Mouse (Mus musculus) thymus, adult 2 months (tissue): ENCODE measurements around the gene Ccdc144b. TPM values are rescaled to one million over a fixed set of nuclear protein-coding genes. Genes with fewer than 3 reads are reported as not detected.

Experiments used
- DNase-seq: peaks from one replicate; pipeline ENCODE4 v3.0.0; 2021
- H3K27ac ChIP-seq: fragments of 200-500 bp; 2 replicates; pipeline ENCODE4 v1.5.1; 2012; ENCODE audit warnings: low read length, control low read depth; ENCODE audit not compliant: control insufficient read depth, insufficient read depth
- H3K27me3 ChIP-seq: fragments of 200-500 bp; 2 replicates; pipeline ENCODE4 v1.6.1; 2012; ENCODE audit warnings: mild to moderate bottlenecking, low read length, moderate library complexity, mixed read lengths; ENCODE audit not compliant: control insufficient read depth, insufficient read depth
- H3K36me3 ChIP-seq: fragments of 200-500 bp; 2 replicates; pipeline ENCODE4 v1.6.1; 2012; ENCODE audit warnings: mild to moderate bottlenecking, low read length, moderate library complexity; ENCODE audit not compliant: control insufficient read depth, insufficient read depth
- H3K4me1 ChIP-seq: fragments of 200-500 bp; replicated peaks from 2 replicates; pipeline ENCODE4 v1.6.1; 2012; ENCODE audit warnings: low read length; ENCODE audit not compliant: control insufficient read depth, insufficient read depth
- H3K4me3 ChIP-seq: fragments of 200-500 bp; 2 replicates; pipeline ENCODE4 v1.5.1; 2012; ENCODE audit warnings: mild to moderate bottlenecking, low read length, control low read depth, moderate library complexity; ENCODE audit not compliant: control insufficient read depth, insufficient read depth
- CTCF ChIP-seq: fragments of 200-500 bp; IDR thresholded peaks from 2 replicates; pipeline ENCODE4 v1.5.1; 2012; ENCODE audit warnings: mild to moderate bottlenecking, control low read depth, low read length, moderate library complexity, borderline replicate concordance; ENCODE audit not compliant: control insufficient read depth, poor library complexity, insufficient read depth; ENCODE audit errors: extremely low read depth
- POLR2A ChIP-seq: fragments of 200-500 bp; IDR thresholded peaks from 2 replicates; pipeline ENCODE4 v1.6.1; 2012; ENCODE audit warnings: mild to moderate bottlenecking, low read length, control low read depth, moderate library complexity; ENCODE audit not compliant: control insufficient read depth, poor library complexity, insufficient read depth; ENCODE audit errors: extremely low read depth
- WGBS: fragments of 180-500 bp; shearing (Covaris S2); methylation state at CpG from one replicate; pipeline ENCODE4 v1.1.7; 2018; 5-methylcytosine and 5-hydroxymethylcytosine counted together
- polyA plus RNA-seq: library from polyadenylated mRNA; depleted of rRNA; stranded (reverse); fragments of >200 nt; gene quantifications from 2 replicates; pipeline ENCODE4 v1.2.3, GENCODE M21; 2012

Gene Ccdc144b
- polyA plus RNA-seq, 1 experiment, result 0.03 TPM

- DNase-seq, result no peak
- Histone ChIP-seq H3K27me3 (no peaks in the 10 kb centered on the region), H3K4me3 (no peak overlapping the region), H3K36me3 (peaks cover 15% of the 10 kb centered on the region), H3K27ac (no peak overlapping the region), H3K4me1 (no peaks in the 10 kb centered on the region)
- 97% methylated on average over 5 of the region's 5 CpGs for WGBS
- no peak for TF ChIP-seq POLR2A
- TF ChIP-seq CTCF, result no peak
Observed at GRCm38 (mm10) chr3:36079886-36080285, 26.5 kb upstream of the Ccdc144b start.

- Histone ChIP-seq H3K4me1 (no peaks in the 10 kb centered on the region), H3K27me3 (no peaks in the 10 kb centered on the region), H3K36me3 (peaks cover 25% of the 10 kb centered on the region), H3K27ac (no peak overlapping the region), H3K4me3 (no peak overlapping the region)
- DNase-seq, result no peak
- 93% methylated on average over 3 of the region's 3 CpGs for WGBS
- TF ChIP-seq CTCF (no peak), POLR2A (no peak)
Observed at GRCm38 (mm10) chr3:36077386-36077785, 24.0 kb upstream of the Ccdc144b start.

DNA sequence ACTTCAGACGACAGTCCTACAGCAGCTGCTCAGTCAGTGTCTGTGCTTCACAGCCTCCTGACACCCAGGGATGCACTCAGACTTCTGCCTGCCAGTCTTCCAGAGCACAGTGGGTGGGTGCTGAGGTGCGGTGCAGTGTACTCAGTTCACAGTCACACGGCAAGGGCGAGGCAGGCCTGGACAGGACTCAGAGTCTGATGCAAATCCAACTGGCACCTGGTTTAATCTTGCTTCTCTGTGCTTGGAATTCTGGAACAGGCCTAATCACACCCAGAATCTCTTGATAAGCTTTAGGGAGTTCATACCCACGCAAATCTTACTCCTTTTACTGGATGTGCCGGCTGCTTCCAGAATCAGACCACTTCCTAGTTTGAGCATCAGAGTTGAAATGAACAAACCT is 22.1 kb upstream of the Ccdc144b start:
- 94% methylated on average over 6 of the region's 6 CpGs for WGBS
- Histone ChIP-seq H3K4me3 (no peak overlapping the region), H3K36me3 (peaks cover 20% of the 10 kb centered on the region), H3K27ac (no peak overlapping the region), H3K4me1 (no peaks in the 10 kb centered on the region), H3K27me3 (no peaks in the 10 kb centered on the region)
- TF ChIP-seq CTCF, result no peak
- TF ChIP-seq POLR2A, result no peak
- no peak for DNase-seq

GRCm38 (mm10) chr3:36074231-36074630 is 20.9 kb upstream of the Ccdc144b start:
- DNase-seq, result no peak
- no peak overlapping the region for H3K4me3 ChIP-seq
- no peak overlapping the region for H3K27ac ChIP-seq
- peaks cover 20% of the 10 kb centered on the region for H3K36me3 ChIP-seq
- WGBS, result 97% methylated on average over 6 of the region's 6 CpGs
- TF ChIP-seq CTCF (no peak), POLR2A (no peak)
- H3K4me1 ChIP-seq, result no peaks in the 10 kb centered on the region
- H3K27me3 ChIP-seq, result no peaks in the 10 kb centered on the region

DNA sequence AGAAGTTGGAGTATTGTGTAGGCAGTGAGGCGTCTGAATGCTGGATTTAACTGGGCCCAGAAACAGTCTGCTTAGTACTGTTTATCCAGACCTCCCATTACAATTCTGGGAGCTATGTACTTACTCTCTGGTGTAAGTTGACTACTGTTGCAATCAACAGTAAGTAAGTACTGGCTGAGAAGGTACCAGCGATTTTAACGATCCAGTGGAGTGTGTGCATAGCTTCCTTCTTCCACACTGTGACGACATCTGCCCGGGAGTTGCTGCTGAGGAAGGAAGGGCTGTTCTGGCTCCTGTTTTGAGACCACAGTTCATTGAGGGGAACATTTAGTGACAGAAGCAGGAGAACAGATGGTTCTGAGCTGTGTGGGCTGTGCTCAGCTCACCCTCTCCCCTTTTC is 17.7 kb upstream of the Ccdc144b start:
- no peak overlapping the region for H3K4me3 ChIP-seq
- H3K27me3 ChIP-seq, result no peaks in the 10 kb centered on the region
- H3K36me3 ChIP-seq, result peaks cover 17% of the 10 kb centered on the region
- peaks cover 5% of the 10 kb centered on the region for H3K4me1 ChIP-seq
- TF ChIP-seq POLR2A, result no peak
- no peak for TF ChIP-seq CTCF
- DNase-seq, result no peak
- WGBS, result 90% methylated on average over 5 of the region's 5 CpGs
- H3K27ac ChIP-seq, result no peak overlapping the region

GRCm38 (mm10) chr3:36070436-36070835 is 17.1 kb upstream of the Ccdc144b start:
- TF ChIP-seq CTCF, result no peak
- no peak for TF ChIP-seq POLR2A
- DNase-seq, result no peak
- Histone ChIP-seq H3K4me1 (peaks cover 5% of the 10 kb centered on the region), H3K27ac (no peak overlapping the region), H3K4me3 (no peak overlapping the region), H3K27me3 (no peaks in the 10 kb centered on the region), H3K36me3 (peaks cover 17% of the 10 kb centered on the region)
- WGBS, result over 99% methylated on average over 4 of the region's 4 CpGs

- peaks cover 5% of the 10 kb centered on the region for H3K4me1 ChIP-seq
- TF ChIP-seq POLR2A, result no peak
- no peak for TF ChIP-seq CTCF
- no peak overlapping the region for H3K27ac ChIP-seq
Observed at GRCm38 (mm10) chr3:36067731-36068130, 14.4 kb upstream of the Ccdc144b start.

More at GRCm38 (mm10) chr3:36067731-36068130, 14.4 kb upstream of the Ccdc144b start:
- no peaks in the 10 kb centered on the region for H3K36me3 ChIP-seq
- H3K4me3 ChIP-seq, result no peak overlapping the region
- WGBS, result 94% methylated on average over 6 of the region's 6 CpGs
- no peaks in the 10 kb centered on the region for H3K27me3 ChIP-seq
- peak; percentile 0 for DNase-seq
